Mouse (Mus musculus): ENCODE results near the gene Gm10721. TPM values are rescaled to one million over a fixed set of nuclear protein-coding genes. Genes with fewer than 3 reads are reported as not detected.

Gm10721 gene
- polyA plus RNA-seq (2017; shearing (Covaris generic)): not detected

DNA sequence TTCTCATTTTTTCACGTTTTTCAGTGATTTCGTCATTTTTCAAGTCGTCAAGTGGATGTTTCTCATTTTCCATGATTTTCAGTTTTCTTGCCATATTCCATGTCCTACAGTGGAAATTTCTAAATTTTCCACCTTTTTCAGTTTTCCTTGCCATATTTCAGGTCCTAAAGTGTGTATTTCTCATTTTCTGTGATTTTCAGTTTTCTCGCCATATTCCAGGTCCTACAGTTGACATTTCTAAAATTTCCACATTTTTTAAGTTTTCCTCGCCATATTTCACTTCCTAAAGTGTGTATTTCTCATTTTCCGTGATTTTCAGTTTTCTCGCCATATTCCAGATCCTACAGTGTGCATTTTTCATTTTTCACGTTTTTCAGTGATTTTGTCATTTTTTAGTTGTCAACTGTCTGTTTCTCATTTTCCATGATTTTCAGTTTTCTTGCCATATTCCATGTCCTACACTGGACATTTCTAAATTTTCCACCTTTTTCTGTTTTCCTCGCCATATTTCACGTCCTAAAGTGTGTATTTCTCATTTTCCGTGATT, at the start of gene Gm10721:
Gm10721 (plus strand) TSS at position 408 of the 547 bp plus-strand sequence.

DNA sequence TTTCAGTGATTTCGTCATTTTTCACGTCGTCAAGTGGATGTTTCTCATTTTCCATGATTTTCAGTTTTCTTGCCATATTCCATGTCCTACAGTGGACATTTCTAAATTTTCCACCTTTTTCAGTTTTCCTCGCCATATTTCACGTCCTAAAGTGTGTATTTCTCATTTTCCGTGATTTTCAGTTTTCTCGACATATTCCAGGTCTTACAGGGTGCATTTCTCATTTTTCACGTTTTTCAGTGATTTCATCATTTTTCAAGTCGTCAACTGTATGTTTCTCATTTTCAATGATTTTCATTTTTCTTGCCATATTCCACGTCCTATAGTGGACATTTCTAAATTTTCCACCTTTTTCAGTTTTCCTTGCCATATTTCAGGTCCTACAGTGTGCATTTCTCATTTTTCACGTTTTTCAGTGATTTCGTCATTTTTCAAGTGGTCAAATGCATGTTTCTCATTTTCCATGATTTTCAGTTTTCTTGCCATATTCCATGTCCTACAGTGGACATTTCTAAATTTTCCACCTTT, 12.4 kb upstream of the Gm10721 start, which contains the start of gene Gm10722:
Gm10722 (plus strand) TSS at position 478 of the 528 bp plus-strand sequence.

DNA sequence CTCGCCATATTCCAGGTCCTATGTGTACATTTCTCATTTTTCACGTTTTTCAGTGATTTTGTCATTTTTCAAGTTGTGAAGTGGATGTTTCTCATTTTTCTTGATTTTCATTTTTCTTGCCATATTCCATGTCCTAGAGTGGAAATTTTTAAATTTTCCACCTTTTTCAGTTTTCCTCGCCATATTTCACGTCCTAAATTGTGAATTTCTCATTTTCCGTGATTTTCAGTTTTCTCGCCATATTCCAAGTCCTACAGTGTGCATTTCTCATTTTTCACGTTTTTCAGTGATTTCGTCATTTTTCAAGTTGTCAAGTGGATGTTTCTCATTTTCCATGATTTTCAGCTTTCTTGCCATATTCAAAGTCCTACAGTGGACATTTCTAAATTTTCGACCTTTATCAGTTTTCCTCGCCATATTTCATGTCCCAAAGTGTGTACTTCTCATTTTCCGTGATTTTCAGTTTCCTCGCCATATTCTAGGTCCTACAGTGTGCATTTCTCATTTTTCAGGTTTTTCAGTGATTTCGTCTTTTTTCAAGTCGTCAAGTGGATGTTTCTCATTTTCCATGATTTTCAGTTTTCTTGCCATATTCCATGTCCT, 10.0 kb upstream of the Gm10721 start, which contains the start of gene Gm11168:
Gm11168 (plus strand) TSS at position 553 of the 603 bp plus-strand sequence.

DNA sequence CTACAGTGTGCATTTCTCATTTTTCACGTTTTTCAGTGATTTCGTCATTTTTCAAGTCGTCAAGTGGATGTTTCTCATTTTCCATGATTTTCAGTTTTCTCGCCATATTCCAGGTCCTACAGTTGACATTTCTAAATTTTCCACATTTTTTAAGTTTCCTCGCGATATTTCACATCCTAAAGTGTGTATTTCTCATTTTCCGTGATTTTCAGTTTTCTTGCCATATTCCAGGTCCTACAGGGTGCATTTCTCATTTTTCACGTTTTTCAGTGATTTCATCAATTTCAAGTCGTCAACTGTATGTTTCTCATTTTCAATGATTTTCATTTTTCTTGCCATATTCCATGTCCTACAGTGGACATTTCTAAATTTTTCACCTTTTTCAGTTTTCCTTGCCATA, 2.4 kb downstream of the Gm10721 start, which contains the start of gene Gm10720:
Gm10720 (plus strand) TSS at position 301 of the 400 bp plus-strand sequence.

DNA sequence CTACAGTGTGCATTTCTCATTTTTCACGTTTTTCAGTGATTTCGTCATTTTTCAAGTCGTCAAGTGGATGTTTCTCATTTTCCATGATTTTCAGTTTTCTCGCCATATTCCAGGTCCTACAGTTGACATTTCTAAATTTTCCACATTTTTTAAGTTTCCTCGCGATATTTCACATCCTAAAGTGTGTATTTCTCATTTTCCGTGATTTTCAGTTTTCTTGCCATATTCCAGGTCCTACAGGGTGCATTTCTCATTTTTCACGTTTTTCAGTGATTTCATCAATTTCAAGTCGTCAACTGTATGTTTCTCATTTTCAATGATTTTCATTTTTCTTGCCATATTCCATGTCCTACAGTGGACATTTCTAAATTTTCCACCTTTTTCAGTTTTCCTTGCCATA, 4.2 kb downstream of the Gm10721 start, which contains the start of gene Gm10719:
Gm10719 (plus strand) TSS at position 301 of the 400 bp plus-strand sequence.

DNA sequence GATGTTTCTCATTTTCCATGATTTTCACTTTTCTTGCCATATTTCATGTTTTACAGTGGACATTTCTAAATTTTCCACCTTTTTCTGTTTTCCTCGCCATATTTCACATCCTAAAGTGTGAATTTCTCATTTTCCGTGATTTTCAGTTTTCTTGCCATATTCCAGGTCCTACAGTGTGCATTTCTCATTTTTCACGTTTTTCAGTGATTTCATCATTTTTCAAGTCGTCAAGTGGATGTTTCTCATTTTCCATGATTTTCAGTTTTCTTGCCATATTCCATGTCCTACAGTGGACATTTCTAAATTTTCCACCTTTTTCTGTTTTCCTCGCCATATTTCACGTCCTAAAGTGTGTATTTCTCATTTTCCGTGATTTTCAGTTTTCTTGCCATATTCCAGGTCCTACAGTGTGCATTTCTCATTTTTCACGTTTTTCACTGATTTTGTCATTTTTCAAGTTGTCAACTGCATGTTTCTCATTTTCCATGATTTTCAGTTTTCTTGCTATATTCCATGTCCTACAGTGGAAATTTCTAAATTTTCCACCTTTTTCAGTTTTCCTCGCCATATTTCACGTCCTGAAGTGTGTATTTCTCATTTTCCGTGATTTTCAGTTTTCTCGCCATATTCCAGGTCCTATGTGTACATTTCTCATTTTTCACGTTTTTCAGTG, 10.5 kb downstream of the Gm10721 start, which contains the start of gene Gm10718:
Gm10718 (plus strand) TSS at position 236 of the 673 bp plus-strand sequence.

DNA sequence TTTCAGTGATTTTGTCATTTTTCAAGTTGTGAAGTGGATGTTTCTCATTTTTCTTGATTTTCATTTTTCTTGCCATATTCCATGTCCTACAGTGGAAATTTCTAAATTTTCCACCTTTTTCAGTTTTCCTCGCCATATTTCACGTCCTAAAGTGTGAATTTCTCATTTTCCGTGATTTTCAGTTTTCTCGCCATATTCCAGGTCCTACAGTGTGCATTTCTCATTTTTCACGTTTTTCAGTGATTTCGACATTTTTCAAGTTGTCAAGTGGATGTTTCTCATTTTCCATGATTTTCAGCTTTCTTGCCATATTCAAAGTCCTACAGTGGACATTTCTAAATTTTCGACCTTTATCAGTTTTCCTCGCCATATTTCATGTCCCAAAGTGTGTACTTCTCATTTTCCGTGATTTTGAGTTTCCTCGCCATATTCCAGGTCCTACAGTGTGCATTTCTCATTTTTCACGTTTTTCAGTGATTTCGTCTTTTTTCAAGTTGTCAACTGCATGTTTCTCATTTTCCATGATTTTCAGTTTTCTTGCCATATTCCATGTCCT, 12.1 kb downstream of the Gm10721 start, which contains the start of gene Gm10717:
Gm10717 (plus strand) TSS at position 506 of the 556 bp plus-strand sequence.

DNA sequence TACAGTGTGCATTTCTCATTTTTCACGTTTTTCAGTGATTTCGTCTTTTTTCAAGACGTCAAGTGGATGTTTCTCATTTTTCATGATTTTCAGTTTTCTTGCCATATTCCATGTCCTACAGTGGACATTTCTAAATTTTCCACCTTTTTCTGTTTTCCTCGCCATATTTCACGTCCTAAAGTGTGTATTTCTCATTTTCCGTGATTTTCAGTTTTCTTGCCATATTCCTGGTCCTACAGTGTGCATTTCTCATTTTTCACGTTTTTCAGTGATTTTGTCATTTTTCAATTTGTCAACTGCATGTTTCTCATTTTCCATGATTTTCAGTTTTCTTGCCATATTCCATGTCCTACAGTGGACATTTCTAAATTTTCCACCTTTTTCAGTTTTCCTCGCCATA, 21.4 kb downstream of the Gm10721 start, which contains the start of gene Gm17535:
Gm17535 (plus strand) TSS at position 301 of the 400 bp plus-strand sequence.

DNA sequence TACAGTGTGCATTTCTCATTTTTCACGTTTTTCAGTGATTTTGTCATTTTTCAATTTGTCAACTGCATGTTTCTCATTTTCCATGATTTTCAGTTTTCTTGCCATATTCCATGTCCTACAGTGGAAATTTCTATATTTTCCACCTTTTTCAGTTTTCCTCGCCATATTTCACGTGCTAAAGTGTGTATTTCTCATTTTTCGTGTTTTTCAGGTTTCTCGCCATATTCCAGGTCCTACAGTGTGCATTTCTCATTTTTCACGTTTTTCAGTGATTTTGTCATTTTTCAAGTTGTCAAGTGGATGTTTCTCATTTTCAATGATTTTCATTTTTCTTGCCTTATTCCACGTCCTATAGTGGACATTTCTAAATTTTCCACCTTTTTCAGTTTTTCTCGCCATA, 23.6 kb downstream of the Gm10721 start, which contains the start of gene Gm10715:
Gm10715 (plus strand) TSS at position 301 of the 400 bp plus-strand sequence.

Other genes with a start within 250 kb of the Gm10721 start
- gene Gm10722, start 12.2 kb upstream of the Gm10721 start, polyA plus RNA-seq (2017; shearing (Covaris generic)): 2.0 TPM
- gene Gm11168, start 9.8 kb upstream of the Gm10721 start, polyA plus RNA-seq (2017; shearing (Covaris generic)): 4.6 TPM
- not detected for gene Gm10720, start 2.5 kb downstream of the Gm10721 start, polyA plus RNA-seq (2017; shearing (Covaris generic))
- gene Gm10719, start 4.3 kb downstream of the Gm10721 start, polyA plus RNA-seq (2017; shearing (Covaris generic)): 3.0 TPM
- 2.2 TPM for gene Gm10718, start 10.4 kb downstream of the Gm10721 start, polyA plus RNA-seq (2017; shearing (Covaris generic))
- gene Gm10717, start 12.3 kb downstream of the Gm10721 start, polyA plus RNA-seq (2017; shearing (Covaris generic)): 9.8 TPM
- not detected for gene Gm17535, start 21.5 kb downstream of the Gm10721 start, polyA plus RNA-seq (2017; shearing (Covaris generic))
- gene Gm10715, start 23.7 kb downstream of the Gm10721 start, polyA plus RNA-seq (2017; shearing (Covaris generic)): not detected

Measured in activated CD4-positive, CD25-positive, alpha-beta regulatory T cell, adult 9 weeks (primary cell).